ENCODE assay signal across 8 mouse cellular contexts in the genomic region with DNA sequence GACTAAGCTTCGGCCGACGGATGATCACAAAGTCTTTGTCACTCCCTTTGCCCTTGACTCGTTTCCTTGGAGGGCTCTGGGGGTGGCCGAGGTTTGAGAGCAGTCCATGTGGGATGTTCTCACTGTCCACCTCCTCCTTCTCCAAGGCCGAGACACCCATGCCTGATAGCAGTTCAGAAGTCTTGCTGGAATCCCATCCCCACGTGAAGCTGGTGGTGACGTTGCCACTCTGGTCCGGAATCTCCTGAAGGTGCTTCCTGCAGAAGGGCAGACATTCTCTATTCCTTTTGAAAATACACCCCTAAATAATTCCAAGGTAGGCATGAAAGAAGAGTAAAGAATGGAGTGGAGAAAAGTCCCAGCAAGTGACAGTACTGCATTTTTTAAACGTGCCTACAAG. TPM values are rescaled to one million over a fixed set of nuclear protein-coding genes. Genes with fewer than 3 reads are reported as not detected.
DNase-seq lines count a peak whose midpoint lies in the region; ATAC-seq and TF ChIP-seq lines count a peak whose summit lies in the region.

No protein-coding gene starts in this region.

- ATAC-seq in limb, embryonic 12.5 days (ENCODE audit: insufficient number of reproducible peaks, insufficient read depth, low FRiP score, low TSS enrichment, low read depth), result no peak
- ATAC-seq in stomach, embryonic 14.5 days (ENCODE audit: insufficient number of reproducible peaks, insufficient read depth, low FRiP score, low read depth), result no peak
- no peak for ATAC-seq in erythroid progenitor cell, adult 5-6 weeks (replicated peaks; ENCODE audit: low FRiP score, poor library complexity, severe bottlenecking)

- H3K9me3 ChIP-seq in limb, embryonic 12.5 days, result no peaks in the 10 kb centered on the region
- H3K9me3 ChIP-seq in stomach, embryonic 14.5 days (ENCODE audit: control insufficient read depth, low read depth, low read length), result no peaks in the 10 kb centered on the region

- no peak for TF ChIP-seq POLR2A in embryonic fibroblast, embryonic 13.5 days (IDR thresholded peaks at IDR 0.05; ENCODE audit: low read depth, low read length)

- H3K4me3 ChIP-seq in embryonic fibroblast, embryonic 13.5 days (ENCODE audit: insufficient read depth, low read length), result peak overlapping the region; percentile 80
- H3K4me3 ChIP-seq in limb, embryonic 12.5 days (replicated peaks), result peak overlapping the region; percentile 78
- peak overlapping the region; percentile 88 for H3K4me3 ChIP-seq in stomach, embryonic 14.5 days (ENCODE audit: low read depth, low read length)

- H3K9ac ChIP-seq in limb, embryonic 12.5 days (replicated peaks), result peak overlapping the region; percentile 78
- peak overlapping the region; percentile 49 for H3K9ac ChIP-seq in stomach, embryonic 14.5 days (replicated peaks; ENCODE audit: low read depth, low read length)

- WGBS in limb, embryonic 12.5 days, result 32% methylated on average over 10 of the region's 10 CpGs
- 19% methylated on average over 10 of the region's 10 CpGs for WGBS in stomach, embryonic 14.5 days

- peak overlapping the region; percentile 76 for H3K4me2 ChIP-seq in limb, embryonic 12.5 days
- peak overlapping the region; percentile 67 for H3K4me2 ChIP-seq in stomach, embryonic 14.5 days (replicated peaks; ENCODE audit: low read depth, low read length)

- TF ChIP-seq CTCF in embryonic fibroblast, embryonic 13.5 days (IDR thresholded peaks at IDR 0.05; ENCODE audit: borderline replicate concordance, insufficient read depth, low read length), result no peak

- H3K27ac ChIP-seq in embryonic fibroblast, embryonic 13.5 days (ENCODE audit: insufficient read depth, low read length), result no peak overlapping the region; the same call in 1 of the 2 replicates
- H3K27ac ChIP-seq in limb, embryonic 12.5 days, result peak overlapping the region; percentile 56; the same call in 1 of the 2 replicates
- no peak overlapping the region; the same call in 1 of the 2 replicates for H3K27ac ChIP-seq in stomach, embryonic 14.5 days (ENCODE audit: low read length)

- H3K4me1 ChIP-seq in embryonic fibroblast, embryonic 13.5 days (ENCODE audit: control insufficient read depth, insufficient read depth, low read length), result peaks cover 2% of the 10 kb centered on the region; the same call in 1 of the 2 replicates
- H3K4me1 ChIP-seq in limb, embryonic 12.5 days (replicated peaks), result peaks cover 19% of the 10 kb centered on the region
- peaks cover 14% of the 10 kb centered on the region; the same call in 1 of the 2 replicates for H3K4me1 ChIP-seq in stomach, embryonic 14.5 days (ENCODE audit: control insufficient read depth, insufficient read depth, low read length)

- DNase-seq in kidney, postnatal 10 days, result peak; percentile 19
- no peak for DNase-seq in kidney, adult 9 months
- peak; percentile 23 for DNase-seq in MN1 (ENCODE audit: low spot score)
- no peak for DNase-seq in ovary, adult 18-20 months (ENCODE audit: low spot score)

- no peaks in the 10 kb centered on the region for H3K27me3 ChIP-seq in limb, embryonic 12.5 days
- H3K27me3 ChIP-seq in stomach, embryonic 14.5 days (ENCODE audit: control insufficient read depth, insufficient read depth, low read length), result no peaks in the 10 kb centered on the region

- H3K36me3 ChIP-seq in limb, embryonic 12.5 days, result peaks cover 38% of the 10 kb centered on the region
- peaks cover 10% of the 10 kb centered on the region for H3K36me3 ChIP-seq in stomach, embryonic 14.5 days (ENCODE audit: control insufficient read depth, insufficient read depth, low read length)

RNA-seq across cellular contexts. Expression of gene Lmbrd2, which starts 0.9 kb away (rescaled TPM):
- polyA plus RNA-seq in embryonic fibroblast, embryonic 13.5 days (2011; ENCODE audit: insufficient read length, low read depth, missing spikeins), result 24.6 and 24.7 TPM in 2 replicates
- 3.4 and 3.5 TPM in 2 replicates for polyA plus RNA-seq in limb, embryonic 12.5 days (2016; fragmentation: Nextera tagmentation; extraction: Ambion mirVana)
- polyA plus RNA-seq in stomach, embryonic 14.5 days (2014; fragmentation: Nextera tagmentation; extraction: Ambion mirVana), result 7.0 and 7.9 TPM in 2 replicates
- total RNA-seq in erythroid progenitor cell, adult 5-6 weeks (2015; ENCODE audit: low replicate concordance), result 10.1 and 20.1 TPM in 2 replicates
- total RNA-seq in erythroid progenitor cell, adult 5-6 weeks (2017; ENCODE audit: low replicate concordance), result 5.1 and 6.2 TPM in 2 replicates

RNA-seq across cellular contexts. Expression of gene Skp2, which starts 15.8 kb away (rescaled TPM):
- polyA plus RNA-seq in embryonic fibroblast, embryonic 13.5 days (2011; ENCODE audit: insufficient read length, low read depth, missing spikeins), result 19.0 and 22.1 TPM in 2 replicates
- polyA plus RNA-seq in limb, embryonic 12.5 days (2016; fragmentation: Nextera tagmentation; extraction: Ambion mirVana), result 139 and 140 TPM in 2 replicates
- 70.8 and 73.4 TPM in 2 replicates for polyA plus RNA-seq in stomach, embryonic 14.5 days (2014; fragmentation: Nextera tagmentation; extraction: Ambion mirVana)
- 35.3 and 40.7 TPM in 2 replicates for total RNA-seq in erythroid progenitor cell, adult 5-6 weeks (2015; ENCODE audit: low replicate concordance)
- total RNA-seq in erythroid progenitor cell, adult 5-6 weeks (2017; ENCODE audit: low replicate concordance), result 23.9 and 32.2 TPM in 2 replicates

Comparison
In these comparisons a context has a peak if more than half of its experiments do, and no peak if none do; other contexts are left out.
1. DNase-seq: peak in kidney, postnatal 10 days (single experiment) and MN1 (single experiment); none in kidney, adult 9 months (single experiment) and ovary, adult 18-20 months (single experiment).
2. Peak in every context shown above with its lines, with median percentiles within 50 percentile points of each other: H3K4me3 ChIP-seq.